Mouse (Mus musculus) neural tube, embryonic 10.5 days (tissue): ENCODE data around the gene Bmpr1a.
A peak's percentile ranks its signal among the peaks of the same experiment; 100 is the strongest.

Experiments
- DNase-seq: peaks from one replicate; pipeline ENCODE4 v3.0.0-alpha.2; 2017; ENCODE audit warnings: low spot score; ENCODE audit errors: extremely low spot score

The Bmpr1a gene

DNA sequence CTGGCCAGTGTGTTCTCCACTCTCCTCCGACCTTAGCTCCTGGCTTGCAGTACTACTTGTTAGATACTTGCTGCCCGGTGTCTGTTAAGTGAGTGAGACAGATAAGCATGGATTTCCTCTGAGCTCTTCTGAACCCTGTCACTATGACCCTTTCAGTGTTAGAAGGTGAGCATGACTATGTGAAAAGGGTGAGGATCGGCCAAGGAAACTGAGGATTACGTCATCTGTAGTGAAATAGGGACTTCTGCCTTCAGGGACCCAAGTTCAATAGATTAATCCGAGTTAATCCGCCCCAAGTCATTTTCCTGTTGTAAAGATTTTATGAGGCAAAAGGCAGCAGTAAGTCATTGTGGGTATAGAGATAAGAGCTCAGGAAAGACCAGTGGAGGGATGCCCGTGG, 2.2 kb upstream of the Bmpr1a start:
- DNase-seq, result no peak

DNA sequence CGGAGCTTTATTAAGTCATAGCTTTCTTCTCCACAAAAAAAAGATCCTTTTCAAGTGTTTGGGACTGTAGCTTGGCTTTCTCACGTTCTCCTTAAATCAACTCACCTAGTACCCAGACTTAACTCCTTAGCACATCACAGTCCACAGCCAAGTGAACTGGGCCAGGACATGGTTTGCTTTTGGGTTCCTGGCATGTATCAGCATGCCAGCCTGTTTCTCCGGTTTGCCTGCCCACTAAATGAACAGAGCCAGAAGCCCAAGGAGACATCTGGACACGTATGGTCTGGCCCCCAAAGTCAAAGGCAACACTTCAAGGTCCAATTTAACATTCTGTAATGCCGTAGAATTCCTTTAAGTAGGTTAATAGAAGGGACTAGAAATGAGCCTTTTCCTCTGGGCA, 1.2 kb upstream of the Bmpr1a start:
- DNase-seq, result no peak

DNA sequence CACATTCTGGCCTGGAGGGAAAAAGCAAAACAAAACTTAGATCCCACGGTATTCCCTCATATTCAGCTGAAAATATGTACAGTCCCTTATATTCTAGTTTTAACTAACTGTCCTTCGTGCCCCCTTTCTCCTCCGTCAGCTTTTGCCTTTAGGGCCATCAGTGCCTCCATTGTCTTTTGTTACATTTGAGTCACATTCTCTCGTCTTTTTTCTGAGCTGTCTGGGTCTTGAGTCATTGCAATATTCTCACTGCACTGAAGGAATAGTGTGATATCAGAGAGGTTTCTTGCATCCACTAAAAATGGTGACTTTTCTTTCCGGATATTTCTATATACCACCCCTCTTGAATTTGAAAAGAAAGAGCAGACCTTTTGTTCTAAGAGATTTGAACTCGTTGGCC, 618 bp upstream of the Bmpr1a start:
- DNase-seq, result no peak

DNA sequence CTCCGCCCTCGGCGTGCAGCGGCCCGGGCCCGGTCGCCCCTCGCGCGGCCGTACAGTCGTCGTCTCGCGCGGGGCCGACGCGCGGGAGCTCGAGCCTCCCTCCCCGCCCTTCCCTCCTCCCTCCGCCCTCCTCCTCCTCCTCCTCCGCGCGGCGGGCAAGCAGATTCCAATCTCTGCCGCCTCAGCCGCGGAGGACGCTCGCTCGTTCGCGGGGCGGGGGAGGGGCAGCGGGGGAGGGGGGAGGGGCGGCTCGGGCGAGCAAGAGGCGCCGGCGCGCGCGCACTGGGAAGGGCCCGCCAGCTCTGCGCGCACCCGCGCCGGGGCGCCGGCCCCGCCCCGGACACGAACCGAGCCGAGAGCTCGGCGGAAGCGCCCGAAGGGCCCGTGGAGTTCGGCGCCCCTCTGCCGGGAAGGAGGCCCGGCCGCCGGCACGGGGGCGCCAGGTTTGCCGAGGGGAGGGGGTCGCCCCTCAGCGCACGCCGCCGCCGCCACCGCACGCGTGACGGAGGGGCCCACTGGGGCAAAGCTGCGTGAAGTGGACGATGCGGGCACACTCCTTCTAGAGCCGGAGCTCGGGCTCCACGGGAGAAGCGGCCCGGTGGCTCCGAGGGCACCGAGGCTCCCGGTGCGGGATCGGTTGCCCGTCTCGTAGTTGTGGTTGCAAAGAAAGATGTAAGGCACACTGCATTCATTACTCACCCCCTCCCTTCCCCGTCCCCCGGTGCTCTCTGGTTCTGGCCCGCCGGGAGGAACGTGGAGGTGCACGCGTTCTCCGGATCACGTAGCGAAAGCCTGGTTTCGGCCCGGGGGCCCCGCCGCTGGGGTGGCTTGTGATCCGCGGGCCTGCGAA, 441 bp downstream of the Bmpr1a start:
- peak; percentile 94 for DNase-seq

DNA sequence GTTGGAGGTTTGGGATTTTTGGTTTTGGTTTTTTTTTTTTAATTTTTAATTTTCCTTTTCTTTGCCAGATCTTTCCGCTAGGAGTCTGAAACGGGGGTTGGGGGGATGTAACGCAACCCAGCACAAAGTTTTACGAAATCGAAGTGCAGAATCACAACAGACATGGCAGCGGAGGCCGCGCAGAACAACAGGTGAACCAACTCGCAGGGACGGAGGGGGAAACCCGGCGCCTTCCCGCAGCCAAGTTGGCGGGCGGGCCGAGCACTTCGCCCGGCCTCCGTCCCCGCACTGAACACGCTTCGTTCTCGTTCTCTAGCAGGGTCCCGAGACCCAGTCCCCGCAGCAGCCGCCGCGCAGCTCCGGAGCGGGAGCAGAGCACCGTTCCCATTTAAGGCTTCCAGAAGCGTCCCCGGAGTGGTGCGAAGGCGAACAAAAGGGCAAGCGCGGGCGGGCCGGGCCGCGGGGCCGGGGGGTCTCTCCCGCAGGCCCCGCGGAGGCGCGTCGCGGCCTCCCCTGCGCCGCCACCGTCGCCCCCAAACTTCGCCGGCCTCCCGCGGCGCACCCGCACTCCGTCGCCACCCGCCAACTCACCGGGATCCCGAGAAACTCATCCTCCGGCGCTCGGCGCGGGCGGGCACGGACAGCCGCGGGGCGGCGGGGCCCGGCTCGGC, 1.2 kb downstream of the Bmpr1a start:
- peak; percentile 77 for DNase-seq

DNA sequence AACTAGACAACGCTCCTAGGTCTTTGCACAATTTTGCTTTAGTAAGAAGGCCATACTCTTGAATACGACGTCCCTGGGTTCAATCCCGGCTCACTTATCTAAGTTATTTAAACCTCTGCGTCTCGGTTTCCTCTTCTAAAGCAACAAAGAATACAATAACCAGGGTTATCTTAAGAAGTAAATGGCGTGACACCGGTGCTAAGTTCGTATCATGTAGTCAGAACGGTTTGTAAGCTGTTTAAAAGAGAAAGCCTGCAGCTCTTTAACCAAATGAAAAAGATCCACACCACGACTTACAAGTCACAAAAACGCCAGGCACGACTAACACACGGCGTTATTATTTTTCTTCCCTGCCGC, 1.7 kb downstream of the Bmpr1a start:
- DNase-seq, result no peak

DNA sequence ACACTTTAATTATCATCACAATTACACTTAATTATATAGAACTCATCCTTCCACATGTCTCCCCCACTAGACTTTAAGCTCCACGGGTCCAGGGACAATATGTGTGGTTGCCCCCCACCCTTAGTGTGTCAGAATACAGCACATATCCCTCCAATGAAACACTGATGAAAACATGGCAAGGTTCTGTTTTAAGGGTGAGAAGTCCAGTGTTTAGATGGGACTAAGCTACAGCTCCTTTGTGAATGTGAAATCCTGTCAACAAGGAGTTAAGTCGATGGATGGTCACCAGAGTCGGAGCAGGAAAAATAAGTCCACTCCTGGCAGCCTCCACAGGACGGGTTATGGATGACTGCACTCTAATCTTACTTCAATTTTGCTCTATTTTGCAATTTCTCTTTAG, 2.8 kb downstream of the Bmpr1a start:
- DNase-seq, result no peak

DNA sequence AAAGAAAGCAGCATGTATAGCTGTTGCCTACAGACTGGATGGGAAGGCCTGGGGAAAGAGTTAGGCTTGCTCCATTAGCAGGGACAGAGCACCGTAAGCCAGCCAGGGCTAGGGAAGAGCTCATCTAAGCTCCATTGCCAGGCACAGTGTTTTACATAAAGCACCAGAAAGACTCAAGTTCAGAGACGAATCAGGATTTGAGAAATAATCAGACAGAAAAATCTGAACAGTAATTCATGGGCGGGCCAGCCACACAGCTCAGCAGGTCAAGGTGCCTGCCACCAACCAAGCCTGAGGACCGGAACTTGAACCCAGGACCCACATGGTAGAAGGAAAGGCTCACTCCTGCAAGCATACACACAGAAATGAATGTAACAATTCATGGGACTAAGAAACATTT, 3.5 kb downstream of the Bmpr1a start:
- DNase-seq, result no peak

DNA sequence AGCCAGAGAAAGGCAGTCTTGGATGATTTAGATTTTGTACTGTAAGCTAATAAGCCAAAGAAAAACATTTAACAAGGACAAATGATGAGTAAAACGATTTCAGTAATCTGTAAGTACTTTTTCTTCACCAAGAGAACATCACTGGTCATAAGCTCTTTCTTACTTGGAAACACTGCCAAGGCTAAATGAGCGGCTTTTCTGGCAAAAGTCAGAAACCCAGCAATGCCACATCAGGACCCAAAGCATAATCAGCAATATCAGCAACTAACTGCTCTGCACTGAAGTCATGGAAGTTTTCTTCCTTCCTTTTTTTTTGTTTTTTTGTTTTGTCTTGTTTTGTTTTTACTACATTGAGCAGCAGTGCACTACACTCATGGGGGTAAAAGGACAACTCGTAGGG, 5.8 kb downstream of the Bmpr1a start:
- no peak for DNase-seq

DNA sequence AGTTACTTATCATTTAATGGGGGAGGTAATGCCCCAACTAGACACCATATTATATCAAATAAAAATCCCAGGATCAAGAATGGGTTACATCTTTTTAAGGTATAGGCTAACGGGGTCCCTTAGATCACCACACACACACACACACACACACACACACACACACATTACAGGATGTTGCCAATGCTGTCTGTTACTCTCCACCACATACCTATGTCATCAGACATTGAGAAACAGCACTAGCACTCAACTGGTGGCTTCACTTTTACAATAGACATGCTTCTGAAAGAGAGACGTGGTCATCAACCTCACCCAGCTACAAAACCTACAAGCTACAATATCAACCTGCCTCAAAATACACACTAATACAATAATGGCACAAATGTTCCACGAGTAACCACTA, 9.5 kb downstream of the Bmpr1a start:
- no peak for DNase-seq

DNA sequence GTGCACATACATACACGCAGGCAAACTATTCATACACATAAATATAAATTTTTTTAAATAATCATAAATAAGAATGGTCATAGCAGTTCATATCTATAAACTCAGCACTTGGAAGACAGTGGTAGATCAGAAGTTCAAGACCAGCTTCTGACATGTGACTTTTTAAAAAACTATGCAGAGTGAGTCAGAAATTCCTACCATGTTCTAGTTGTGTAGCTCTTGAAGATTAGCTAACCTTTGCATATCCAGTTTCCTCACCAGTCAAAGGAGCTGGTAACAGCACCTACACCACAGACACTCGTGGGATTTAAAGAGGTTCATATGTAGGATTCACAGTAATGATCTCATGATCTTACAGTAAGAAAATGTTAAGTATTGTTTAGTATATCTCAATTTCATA, 10.5 kb downstream of the Bmpr1a start:
- no peak for DNase-seq

DNA sequence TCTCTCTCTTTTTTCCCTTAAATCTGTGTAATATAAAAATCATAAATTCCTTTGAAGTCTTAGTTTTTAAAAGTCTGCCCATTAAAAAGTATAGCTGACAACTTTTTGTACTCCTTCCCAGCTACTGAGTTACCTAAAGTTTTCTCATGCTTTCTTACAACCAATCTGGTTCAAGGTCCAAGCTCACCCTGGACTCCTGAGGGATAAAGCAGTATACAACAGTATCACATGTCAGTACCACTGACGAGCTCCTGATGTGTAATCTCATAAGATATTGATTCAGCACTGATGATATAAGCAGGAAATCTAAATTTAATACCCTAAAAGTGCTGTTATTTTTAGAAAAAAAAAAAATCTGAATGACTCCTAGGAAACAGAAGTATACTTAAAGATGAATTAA, 12.2 kb downstream of the Bmpr1a start:
- DNase-seq, result no peak

DNA sequence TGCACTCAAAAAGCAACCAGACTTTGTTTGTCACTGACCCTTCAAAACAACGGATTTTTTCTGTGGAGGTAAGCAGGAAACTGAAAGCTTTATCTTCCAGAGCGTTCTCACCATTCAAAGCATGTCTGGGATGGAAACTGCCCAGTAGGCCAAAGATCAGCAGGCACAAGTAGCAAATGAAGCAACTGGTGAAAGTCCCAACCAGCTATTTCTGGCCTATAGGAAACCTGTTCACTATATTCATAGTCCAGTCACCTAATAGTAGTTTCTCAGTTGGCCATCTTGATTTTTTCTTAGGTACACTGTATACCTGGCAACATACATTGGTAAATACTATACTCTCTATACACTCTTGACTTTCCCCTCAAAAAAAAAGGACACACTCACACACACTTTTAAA, 13.2 kb downstream of the Bmpr1a start:
- DNase-seq, result no peak

DNA sequence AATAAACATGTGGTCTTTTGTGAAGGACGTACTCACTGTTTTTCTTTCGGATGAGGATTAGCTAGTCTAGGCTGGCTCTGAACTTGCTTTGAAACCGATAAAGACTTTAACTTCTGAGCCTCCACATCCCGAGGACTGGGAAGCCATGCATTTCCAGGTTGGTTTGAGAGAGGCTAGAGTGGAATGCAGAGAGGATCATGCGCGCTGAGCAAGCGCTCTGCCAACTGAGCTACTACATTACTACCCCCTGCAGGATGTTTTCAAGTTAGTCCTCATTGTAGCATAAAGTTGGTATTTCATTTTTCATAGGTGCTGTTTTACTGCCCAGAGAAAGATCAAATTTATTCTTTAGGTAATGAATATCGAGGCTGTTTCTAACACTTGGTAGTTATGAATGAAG, 17.0 kb downstream of the Bmpr1a start:
- no peak for DNase-seq

DNA sequence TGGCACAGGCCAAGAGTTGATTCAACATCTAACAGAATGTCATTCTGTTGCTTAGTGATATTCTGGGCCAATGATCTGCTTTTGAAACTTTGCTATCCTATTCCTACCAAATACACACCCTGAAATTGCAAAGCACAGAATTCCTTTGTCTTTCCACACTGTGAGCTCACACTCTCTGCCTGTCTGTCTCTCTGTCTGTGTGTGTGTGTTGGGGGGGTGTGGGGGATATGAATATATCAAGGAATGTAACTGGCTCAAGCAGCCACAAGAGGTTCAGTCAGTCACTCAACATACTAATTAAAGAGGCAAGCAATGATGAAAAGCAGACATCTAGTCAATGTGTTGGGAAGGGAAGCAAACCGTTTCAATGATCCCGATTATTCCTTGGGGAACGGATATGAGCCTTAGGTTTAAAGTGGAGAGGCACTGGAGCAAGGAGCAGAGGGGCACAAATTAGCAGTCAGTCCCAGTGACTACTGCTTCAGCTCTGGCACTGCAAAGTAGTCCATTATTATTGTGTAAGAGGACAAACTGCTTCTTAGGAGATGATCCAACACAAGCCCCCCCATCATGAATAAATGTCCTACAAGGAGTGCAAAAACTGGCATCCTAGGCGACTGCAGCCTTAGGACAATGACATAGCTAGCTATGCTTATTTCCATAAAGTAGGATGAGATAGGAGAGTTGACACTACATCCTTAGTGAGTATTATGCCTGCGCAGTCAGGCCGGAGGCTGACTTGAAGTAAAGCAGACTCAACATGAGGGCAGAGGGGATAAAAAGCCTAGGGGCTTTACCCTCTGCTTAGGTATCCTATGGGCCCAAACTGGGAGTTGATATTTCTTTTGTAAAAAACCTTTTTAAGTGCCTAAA, 19.4 kb downstream of the Bmpr1a start:
- no peak for DNase-seq

DNA sequence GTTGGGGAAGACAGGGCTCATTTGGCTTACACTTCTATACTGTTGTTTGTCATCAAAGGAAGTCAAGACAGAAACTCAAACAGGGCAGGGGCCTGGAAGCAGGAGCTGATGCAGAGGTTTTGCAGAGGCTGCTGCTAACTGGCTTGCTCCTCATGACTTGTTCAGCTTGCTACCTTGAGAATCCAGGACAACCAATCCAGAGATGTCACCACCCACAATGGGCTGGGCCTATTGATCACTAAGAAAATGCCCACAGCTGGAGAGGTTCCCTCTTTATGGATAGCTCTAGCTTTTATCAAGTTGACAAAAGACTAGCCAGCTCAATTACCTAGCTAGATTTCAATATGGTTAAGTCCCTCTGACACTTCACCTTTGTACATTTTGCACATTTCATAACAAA, 31.6 kb downstream of the Bmpr1a start:
- no peak for DNase-seq

DNA sequence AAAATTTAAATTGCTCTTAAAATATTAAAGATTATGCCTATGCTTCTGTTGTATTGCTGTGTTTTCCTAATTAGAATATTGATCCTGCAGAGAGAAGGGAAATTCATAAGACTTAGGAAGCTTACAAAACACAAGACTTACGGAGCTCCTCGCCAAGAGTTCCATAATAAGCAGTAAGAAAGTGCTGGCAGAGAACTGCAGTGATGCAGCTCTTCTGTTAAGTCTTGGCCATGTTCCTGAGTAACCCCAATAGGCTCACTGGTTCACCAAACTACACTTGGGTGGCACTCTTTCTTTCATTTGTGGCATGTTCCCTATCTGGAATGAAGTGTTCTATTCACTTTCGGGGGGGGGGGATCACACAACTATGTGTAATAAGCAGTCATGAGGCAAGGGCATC, 36.9 kb downstream of the Bmpr1a start:
- DNase-seq, result no peak

DNA sequence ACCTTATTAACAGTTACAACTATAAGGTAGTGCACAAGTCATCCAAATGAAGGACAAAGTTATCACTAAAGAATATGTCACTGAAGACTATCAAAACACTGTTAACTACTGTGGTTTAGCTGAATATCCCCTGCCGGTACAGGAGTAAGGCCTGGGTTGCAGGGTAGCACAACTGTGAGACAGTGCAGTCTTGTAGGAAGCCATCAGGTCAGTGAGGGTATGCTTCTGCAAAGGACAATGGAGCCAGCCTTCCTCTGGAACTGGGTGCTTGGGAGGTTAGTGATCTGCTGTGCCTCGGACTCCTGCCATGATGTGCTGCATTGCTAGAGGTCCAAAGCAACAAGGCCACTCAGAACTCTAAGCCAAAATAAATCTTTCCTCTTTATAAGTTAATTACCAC, 43.8 kb downstream of the Bmpr1a start:
- no peak for DNase-seq

DNA sequence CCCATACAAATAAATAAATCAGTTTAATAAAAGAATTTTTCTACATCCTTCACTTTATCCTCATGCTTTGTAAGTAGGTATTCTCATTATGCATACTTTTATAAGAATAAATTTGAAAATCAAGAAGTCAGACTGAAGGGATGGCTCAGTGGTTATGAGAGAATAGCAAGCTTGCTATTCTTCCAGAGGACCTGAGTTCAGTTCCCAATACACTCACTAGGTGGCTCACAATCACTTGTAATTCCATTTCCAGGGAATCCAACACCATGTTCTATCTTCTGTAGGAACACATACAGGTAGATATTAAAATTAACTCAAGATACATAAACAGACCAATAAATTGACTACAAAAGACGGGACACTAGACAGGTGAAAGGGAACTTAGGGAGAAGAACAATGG, 44.3 kb downstream of the Bmpr1a start:
- DNase-seq, result no peak

DNA sequence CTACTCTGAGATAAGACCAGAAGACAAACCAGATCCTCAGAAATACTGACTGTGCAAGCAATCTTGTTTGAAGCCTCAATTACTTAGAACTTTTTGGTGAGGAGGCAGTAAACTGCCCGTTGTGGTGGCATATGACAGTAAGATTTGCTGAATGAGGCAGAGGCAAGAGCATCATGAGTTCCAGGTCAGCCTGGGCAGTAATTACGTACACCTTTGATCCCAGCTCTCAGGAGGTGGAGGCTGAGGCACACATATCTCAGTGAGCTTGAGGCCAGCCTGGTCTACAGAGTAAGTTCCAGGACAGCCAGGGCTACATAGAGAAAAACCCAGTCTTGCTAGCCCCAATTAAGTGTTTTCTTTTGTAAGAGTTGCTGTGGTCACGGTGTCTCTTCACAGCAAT, 48.9 kb downstream of the Bmpr1a start:
- no peak for DNase-seq

DNA sequence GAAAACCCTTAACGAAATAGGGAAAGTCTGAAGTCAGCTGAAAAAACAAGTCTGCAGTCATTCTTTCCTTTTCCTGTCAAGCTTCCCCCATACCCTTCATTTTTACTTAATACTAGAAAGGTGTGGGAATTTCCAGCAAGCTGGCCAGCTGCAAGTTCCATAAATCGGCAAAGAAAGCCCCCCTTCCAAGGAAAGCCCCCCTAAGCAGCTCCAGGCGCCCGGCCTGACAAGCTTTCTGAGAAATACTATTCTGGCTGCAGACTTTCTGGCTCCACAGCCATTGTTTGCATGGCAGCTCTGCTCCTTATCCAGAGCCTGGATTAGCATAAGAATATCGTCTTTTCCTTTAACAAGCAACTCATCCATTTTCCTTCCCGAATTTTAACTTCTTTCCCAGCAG, 49.5 kb downstream of the Bmpr1a start:
- peak; percentile 19 for DNase-seq

DNA sequence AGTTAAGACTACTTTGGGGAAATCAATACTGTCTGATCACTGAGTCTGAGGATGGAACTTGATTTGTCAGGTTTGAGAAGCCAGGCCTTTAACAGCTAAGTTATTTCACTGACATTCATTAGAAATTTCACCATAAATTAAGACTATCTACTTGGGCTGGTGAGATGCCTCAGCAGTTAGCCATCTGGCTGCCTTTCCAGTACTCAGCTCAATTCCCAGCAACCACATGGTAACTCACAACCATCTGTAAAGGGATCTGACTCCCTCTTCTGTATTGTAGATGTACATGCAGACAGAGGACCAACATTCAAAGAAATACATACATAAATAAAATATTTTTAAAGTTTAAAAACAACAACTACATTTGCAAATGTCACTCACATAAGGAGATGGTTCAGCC, 51.3 kb downstream of the Bmpr1a start:
- no peak for DNase-seq
